ENCODE assay signal across 11 mouse cellular contexts in the genomic region with DNA sequence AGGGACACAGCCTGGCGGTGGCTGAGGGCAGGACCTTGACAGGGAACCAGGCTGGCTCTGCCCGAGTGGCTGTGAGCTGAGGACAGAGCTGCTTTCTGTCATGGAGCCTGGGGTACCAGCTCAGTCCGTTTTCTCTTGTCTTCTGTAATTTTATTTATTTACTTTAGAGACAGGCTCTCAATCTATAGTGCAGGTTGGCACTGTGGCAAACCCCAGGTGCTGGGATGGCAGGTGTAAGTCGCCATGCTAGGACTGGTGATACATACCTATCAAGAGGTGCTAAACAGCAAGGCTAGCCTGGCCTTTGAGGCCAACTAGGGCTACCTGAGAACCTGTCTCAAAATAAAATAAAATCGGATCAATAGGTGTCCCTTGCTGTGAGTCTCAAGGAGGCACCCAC. TPM values are rescaled to one million over a fixed set of nuclear protein-coding genes. Genes with fewer than 3 reads are reported as not detected.
A peak's percentile ranks its signal among the peaks of the same experiment; 100 is the strongest.
DNase-seq lines count a peak whose midpoint lies in the region; ATAC-seq and TF ChIP-seq lines count a peak whose summit lies in the region.
"Had no signal": no experiment of that assay in that cellular context is flagged by ENCODE, and none has a peak within 500 bp of the region (broad histone marks: within the 10 kb centered on the region; RNA-seq: fewer than 3 reads in every experiment).

No protein-coding gene starts in this region.

- H3K36me3 ChIP-seq in kidney, embryonic 15.5 days = no peaks in the 10 kb centered on the region
- no peaks in the 10 kb centered on the region; the same call in 1 of the 2 replicates for H3K36me3 ChIP-seq in embryonic facial prominence, embryonic 10.5 days (replicated peaks)
- peaks cover 6% of the 10 kb centered on the region; the same call in 1 of the 2 replicates for H3K36me3 ChIP-seq in forebrain, embryonic 13.5 days (ENCODE audit: poor library complexity, severe bottlenecking)
- H3K36me3 ChIP-seq in midbrain, embryonic 13.5 days = peaks cover 23% of the 10 kb centered on the region
- no peaks in the 10 kb centered on the region for H3K36me3 ChIP-seq in thymus, adult 2 months (ENCODE audit: control insufficient read depth, insufficient read depth, low read length)

- no peak for TF ChIP-seq POLR2A in thymus, adult 2 months (IDR thresholded peaks at IDR 0.05; ENCODE audit: control insufficient read depth, extremely low read depth, insufficient read depth, low read length, poor library complexity)

- no peak for DNase-seq in kidney, adult 11 months
- DNase-seq in embryonic facial prominence, embryonic 10.5 days (ENCODE audit: low spot score) = no peak
- DNase-seq in cerebellum, postnatal 10 days = no peak
- no peak for DNase-seq in thymus, adult 2 months
- DNase-seq in left cerebral cortex, postnatal 36 days (ENCODE audit: low spot score in 2 of 2) = no peak
- DNase-seq: cerebellum, adult 2 months; gastrocnemius, postnatal 25 days had no signal

- H3K27me3 ChIP-seq in kidney, embryonic 15.5 days = no peaks in the 10 kb centered on the region; the same call in none of the 2 replicates
- H3K27me3 ChIP-seq in embryonic facial prominence, embryonic 10.5 days (replicated peaks; ENCODE audit: low read depth, poor library complexity, severe bottlenecking) = peaks cover 45% of the 10 kb centered on the region
- no peaks in the 10 kb centered on the region for H3K27me3 ChIP-seq in forebrain, embryonic 13.5 days
- H3K27me3 ChIP-seq in midbrain, embryonic 13.5 days = 0 out of 2 replicates have a peak, but pooled peaks cover 3% of the 10 kb centered on the region
- H3K27me3 ChIP-seq in thymus, adult 2 months (ENCODE audit: control insufficient read depth, insufficient read depth, low read length) = no peaks in the 10 kb centered on the region

- H3K4me2 ChIP-seq in kidney, embryonic 15.5 days = peak overlapping the region; percentile 90; the same call in 1 of the 2 replicates
- H3K4me2 ChIP-seq in forebrain, embryonic 13.5 days = peak overlapping the region; percentile 85
- peak overlapping the region; percentile 84 for H3K4me2 ChIP-seq in midbrain, embryonic 13.5 days (replicated peaks)

- H3K4me3 ChIP-seq in kidney, embryonic 15.5 days (replicated peaks) = no peak overlapping the region
- H3K4me3 ChIP-seq in embryonic facial prominence, embryonic 10.5 days = peak overlapping the region; percentile 66; the same call in 1 of the 2 replicates
- H3K4me3 ChIP-seq in forebrain, embryonic 13.5 days = 0 out of 2 replicates have a peak overlapping the region, but pooled peaks have one; percentile 46
- H3K4me3 ChIP-seq in midbrain, embryonic 13.5 days (replicated peaks) = peak overlapping the region; percentile 50; the same call in 1 of the 2 replicates
- H3K4me3 ChIP-seq in thymus, adult 2 months (ENCODE audit: control insufficient read depth, insufficient read depth, low read length) = no peak overlapping the region

- ATAC-seq in kidney, embryonic 15.5 days (replicated peaks; ENCODE audit: low FRiP score) = no peak
- no peak for ATAC-seq in forebrain, embryonic 13.5 days
- 0 out of 2 replicates have a peak, but pooled peaks have one; percentile 1 for ATAC-seq in midbrain, embryonic 13.5 days

- H3K9me3 ChIP-seq in kidney, embryonic 15.5 days (replicated peaks) = no peaks in the 10 kb centered on the region
- H3K9me3 ChIP-seq in embryonic facial prominence, embryonic 10.5 days = no peaks in the 10 kb centered on the region
- no peaks in the 10 kb centered on the region for H3K9me3 ChIP-seq in forebrain, embryonic 13.5 days (replicated peaks)
- no peaks in the 10 kb centered on the region for H3K9me3 ChIP-seq in midbrain, embryonic 13.5 days

- peaks cover 33% of the 10 kb centered on the region for H3K4me1 ChIP-seq in kidney, embryonic 15.5 days
- H3K4me1 ChIP-seq in embryonic facial prominence, embryonic 10.5 days = peaks cover 45% of the 10 kb centered on the region
- H3K4me1 ChIP-seq in forebrain, embryonic 13.5 days = peaks cover 27% of the 10 kb centered on the region
- peaks cover 45% of the 10 kb centered on the region for H3K4me1 ChIP-seq in midbrain, embryonic 13.5 days (replicated peaks)
- peaks cover 7% of the 10 kb centered on the region for H3K4me1 ChIP-seq in thymus, adult 2 months (replicated peaks; ENCODE audit: control insufficient read depth, insufficient read depth, low read length)

- no peak for TF ChIP-seq CTCF in thymus, adult 2 months (IDR thresholded peaks at IDR 0.05; ENCODE audit: borderline replicate concordance, control insufficient read depth, extremely low read depth, insufficient read depth, low read length, poor library complexity)

- no peak overlapping the region for H3K27ac ChIP-seq in kidney, embryonic 15.5 days
- no peak overlapping the region for H3K27ac ChIP-seq in embryonic facial prominence, embryonic 10.5 days (replicated peaks)
- H3K27ac ChIP-seq in forebrain, embryonic 13.5 days = no peak overlapping the region
- H3K27ac ChIP-seq in midbrain, embryonic 13.5 days = no peak overlapping the region
- no peak overlapping the region for H3K27ac ChIP-seq in thymus, adult 2 months (ENCODE audit: control insufficient read depth, insufficient read depth, low read length)

- no peak overlapping the region for H3K9ac ChIP-seq in kidney, embryonic 15.5 days
- peak overlapping the region; percentile 68; the same call in 1 of the 2 replicates for H3K9ac ChIP-seq in forebrain, embryonic 13.5 days
- no peak overlapping the region for H3K9ac ChIP-seq in midbrain, embryonic 13.5 days (replicated peaks)

- WGBS in kidney, embryonic 15.5 days = 61% methylated on average over 5 of the region's 5 CpGs
- 66% methylated on average over 5 of the region's 5 CpGs for WGBS in embryonic facial prominence, embryonic 10.5 days
- 75% methylated on average over 5 of the region's 5 CpGs for WGBS in forebrain, embryonic 13.5 days
- WGBS in midbrain, embryonic 13.5 days = 63% methylated on average over 5 of the region's 5 CpGs
- WGBS in thymus, adult 2 months = 85% methylated on average over 5 of the region's 5 CpGs

- intact Hi-C loops in left cerebral cortex, postnatal 36 days (cut with DNase I) = no loop called here

RNA-seq across cellular contexts. Expression of a gene that starts 7.0 kb away (rescaled TPM):
- 2.6 and 2.9 TPM in 2 replicates for polyA plus RNA-seq in kidney, embryonic 15.5 days (2015; fragmentation: Nextera tagmentation; extraction: Ambion mirVana)
- 4.7 and 5.1 TPM in 2 replicates for polyA plus RNA-seq in embryonic facial prominence, embryonic 10.5 days (2016; fragmentation: Nextera tagmentation; extraction: Ambion mirVana)
- 11.2 and 13.5 TPM in 2 replicates for polyA plus RNA-seq in forebrain, embryonic 13.5 days (2015; fragmentation: Nextera tagmentation; extraction: Ambion mirVana)
- 19.6 and 26.9 TPM in 2 replicates for polyA plus RNA-seq in midbrain, embryonic 13.5 days (2015; fragmentation: Nextera tagmentation; extraction: Ambion mirVana)
- polyA plus RNA-seq in thymus, adult 2 months (2012; rRNA removed) = 4.2 and 6.4 TPM in 2 replicates
- total RNA-seq in left cerebral cortex, postnatal 36 days (2021) = 10 to 100 TPM; 18.3 to 27.0 TPM

RNA-seq across cellular contexts. Expression of a gene that starts 16.5 kb away (rescaled TPM):
- 5.0 and 6.5 TPM in 2 replicates for polyA plus RNA-seq in kidney, embryonic 15.5 days (2015; fragmentation: Nextera tagmentation; extraction: Ambion mirVana)
- polyA plus RNA-seq in embryonic facial prominence, embryonic 10.5 days (2016; fragmentation: Nextera tagmentation; extraction: Ambion mirVana) = 5.1 and 5.8 TPM in 2 replicates
- polyA plus RNA-seq in forebrain, embryonic 13.5 days (2015; fragmentation: Nextera tagmentation; extraction: Ambion mirVana) = 5.6 and 5.7 TPM in 2 replicates
- 7.7 and 10.5 TPM in 2 replicates for polyA plus RNA-seq in midbrain, embryonic 13.5 days (2015; fragmentation: Nextera tagmentation; extraction: Ambion mirVana)
- polyA plus RNA-seq in thymus, adult 2 months (2012; rRNA removed) = 75.4 and 77.4 TPM in 2 replicates
- 10 to 100 TPM; 16.9 to 20.2 TPM for total RNA-seq in left cerebral cortex, postnatal 36 days (2021)

RNA-seq across cellular contexts. Expression of a gene that starts 17.7 kb away (rescaled TPM):
- 115 and 123 TPM in 2 replicates for polyA plus RNA-seq in kidney, embryonic 15.5 days (2015; fragmentation: Nextera tagmentation; extraction: Ambion mirVana)
- polyA plus RNA-seq in embryonic facial prominence, embryonic 10.5 days (2016; fragmentation: Nextera tagmentation; extraction: Ambion mirVana) = 173 and 179 TPM in 2 replicates
- 169 and 179 TPM in 2 replicates for polyA plus RNA-seq in forebrain, embryonic 13.5 days (2015; fragmentation: Nextera tagmentation; extraction: Ambion mirVana)
- polyA plus RNA-seq in midbrain, embryonic 13.5 days (2015; fragmentation: Nextera tagmentation; extraction: Ambion mirVana) = 160 TPM in 2 replicates
- 51.8 and 53.4 TPM in 2 replicates for polyA plus RNA-seq in thymus, adult 2 months (2012; rRNA removed)
- 100 to 1,000 TPM in 1 of 2 experiments, 10 to 100 TPM in 1; 88.6 to 108 TPM for total RNA-seq in left cerebral cortex, postnatal 36 days (2021)

RNA-seq across cellular contexts. Expression of a gene that starts 36.5 kb away (rescaled TPM):
- polyA plus RNA-seq in kidney, embryonic 15.5 days (2015; fragmentation: Nextera tagmentation; extraction: Ambion mirVana) = 0.06 and 0.25 TPM in 2 replicates
- polyA plus RNA-seq in embryonic facial prominence, embryonic 10.5 days (2016; fragmentation: Nextera tagmentation; extraction: Ambion mirVana) = 0.30 and 0.40 TPM in 2 replicates
- polyA plus RNA-seq in forebrain, embryonic 13.5 days (2015; fragmentation: Nextera tagmentation; extraction: Ambion mirVana) = 0.50 and 0.67 TPM in 2 replicates
- polyA plus RNA-seq in midbrain, embryonic 13.5 days (2015; fragmentation: Nextera tagmentation; extraction: Ambion mirVana) = 0.67 and 0.73 TPM in 2 replicates
- polyA plus RNA-seq in thymus, adult 2 months (2012; rRNA removed) = 0.80 and 1.4 TPM in 2 replicates
- 10 to 100 TPM in 1 of 2 experiments, 1 to 10 TPM in 1; 8.9 to 12.1 TPM for total RNA-seq in left cerebral cortex, postnatal 36 days (2021)
- total RNA-seq: adrenal gland, postnatal 36 days; gastrocnemius, postnatal 25 days had no signal

RNA-seq across cellular contexts. Expression of a gene that starts 41.2 kb away (rescaled TPM):
- polyA plus RNA-seq in kidney, embryonic 15.5 days (2015; fragmentation: Nextera tagmentation; extraction: Ambion mirVana) = 4,326 and 4,329 TPM in 2 replicates
- polyA plus RNA-seq in embryonic facial prominence, embryonic 10.5 days (2016; fragmentation: Nextera tagmentation; extraction: Ambion mirVana) = 3,888 and 3,901 TPM in 2 replicates
- 3,255 and 3,517 TPM in 2 replicates for polyA plus RNA-seq in forebrain, embryonic 13.5 days (2015; fragmentation: Nextera tagmentation; extraction: Ambion mirVana)
- 2,682 and 2,717 TPM in 2 replicates for polyA plus RNA-seq in midbrain, embryonic 13.5 days (2015; fragmentation: Nextera tagmentation; extraction: Ambion mirVana)
- 7,420 and 8,337 TPM in 2 replicates for polyA plus RNA-seq in thymus, adult 2 months (2012; rRNA removed)
- 100 to 1,000 TPM; 558 to 677 TPM for total RNA-seq in left cerebral cortex, postnatal 36 days (2021)

Comparison
In these comparisons a context has a peak if more than half of its experiments do, and no peak if none do; other contexts are left out.
1. H3K4me3 ChIP-seq: peak in embryonic facial prominence, embryonic 10.5 days (single experiment), forebrain, embryonic 13.5 days (single experiment) and midbrain, embryonic 13.5 days (single experiment); none in kidney, embryonic 15.5 days (single experiment) and thymus, adult 2 months (single experiment).
2. Peak in every context shown above with its lines, with median percentiles within 50 percentile points of each other: H3K4me2 ChIP-seq.